Mouse (Mus musculus) liver, embryonic 14.5 days (tissue): Measurements from ENCODE around the gene Tnrc6c.

Experiments
- CTCF ChIP-seq: IDR thresholded peaks from 2 replicates; pipeline ENCODE4 v1.5.1; 2016; ENCODE audit warnings: antibody characterized with exemption, low read depth, control low read depth
- EP300 ChIP-seq: IDR thresholded peaks from 2 replicates; pipeline ENCODE4 v1.6.1; 2016; ENCODE audit warnings: antibody characterized with exemption, low read depth

GRCm38 (mm10) chr11:117654380-117654924 lies 363 bp downstream of the Tnrc6c start:
- TF ChIP-seq CTCF (no peak), EP300 (no peak)
